Comparison of ENCODE assay signal across 17 mouse cellular contexts in the genomic region with DNA sequence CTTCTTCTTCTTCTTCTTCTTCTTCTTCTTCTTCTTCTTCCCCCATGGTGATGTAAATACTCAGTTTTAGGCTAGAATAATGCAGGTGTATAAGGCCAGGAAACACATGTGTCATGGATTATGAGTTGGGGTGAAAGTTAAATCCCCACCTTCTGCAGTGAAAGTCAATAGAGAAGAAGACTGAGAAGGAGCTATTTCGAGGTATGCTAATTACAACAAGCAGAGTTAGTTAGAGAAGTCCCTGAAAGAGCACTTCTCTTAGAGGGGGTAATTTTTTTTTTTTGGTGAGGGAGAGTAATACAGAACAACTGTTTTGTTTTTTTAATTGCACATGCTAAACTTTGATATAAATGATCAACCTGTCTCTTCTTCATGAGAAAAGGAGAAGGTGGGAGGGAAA.
"Had no signal": no experiment of that assay in that cellular context is flagged by ENCODE, and none has a peak within 500 bp of the region (broad histone marks: within the 10 kb centered on the region; RNA-seq: fewer than 3 reads in every experiment).

No protein-coding gene starts in this region.

- H3K9ac ChIP-seq: neural tube, embryonic 12.5 days; neural tube, embryonic 13.5 days; neural tube, embryonic 15.5 days; stomach, embryonic 15.5 days had no signal

- H3K27ac ChIP-seq: neural tube, embryonic 12.5 days; neural tube, embryonic 13.5 days; neural tube, embryonic 15.5 days; stomach, embryonic 15.5 days; stomach, postnatal 0 days had no signal

- H3K27me3 ChIP-seq: neural tube, embryonic 12.5 days; neural tube, embryonic 13.5 days; neural tube, embryonic 15.5 days; stomach, embryonic 15.5 days had no signal

- H3K9me3 ChIP-seq: neural tube, embryonic 12.5 days; neural tube, embryonic 15.5 days; stomach, embryonic 15.5 days had no signal

- H3K4me1 ChIP-seq: stomach, embryonic 15.5 days had no signal

- H3K36me3 ChIP-seq: neural tube, embryonic 12.5 days; neural tube, embryonic 13.5 days; neural tube, embryonic 15.5 days; stomach, embryonic 15.5 days had no signal

- DNase-seq: retina, postnatal 1 day; right cerebral cortex, adult 18-20 months; right cerebral cortex, postnatal 14 days; right cerebral cortex, postnatal 25 days; right cerebral cortex, postnatal 4 days; spleen, adult 18-20 months; thymus, adult 18-20 months; thymus, adult 2 months; thymus, postnatal 14 days; thymus, postnatal 25 days; thymus, postnatal 36 days; thymus, postnatal 4 days had no signal

- H3K4me3 ChIP-seq: neural tube, embryonic 12.5 days; neural tube, embryonic 13.5 days; neural tube, embryonic 15.5 days; stomach, embryonic 15.5 days had no signal

- H3K4me2 ChIP-seq: neural tube, embryonic 12.5 days; neural tube, embryonic 13.5 days; neural tube, embryonic 15.5 days; stomach, embryonic 15.5 days had no signal
